Mouse (Mus musculus): ENCODE results near the gene Lpp. TPM values are rescaled to one million over a fixed set of nuclear protein-coding genes. Genes with fewer than 3 reads are reported as not detected.
"Not testable (repeated sequence)": the region's sequence is repeated elsewhere in the genome, so short reads cannot be mapped to it uniquely, and the experiment has no call there.

Lpp gene
- total RNA-seq, 4 experiments from 2014 or later = 8.3 to 12.0 (median 10.4) TPM

- no peak for DNase-seq (ENCODE audit: low spot score in 2 of 2)
Measured at GRCm38 (mm10) chr16:24964311-24964710, 571.0 kb downstream of the Lpp start.

GRCm38 (mm10) chr16:24965091-24965490 is 571.8 kb downstream of the Lpp start:
- no peak for DNase-seq (ENCODE audit: low spot score in 2 of 2)

GRCm38 (mm10) chr16:24966460-24966859 is 573.2 kb downstream of the Lpp start:
- no peak for DNase-seq (ENCODE audit: low spot score in 2 of 2)

- DNase-seq (ENCODE audit: low spot score in 2 of 2) = no peak
Measured at GRCm38 (mm10) chr16:24973009-24973631, 579.8 kb downstream of the Lpp start.

DNA sequence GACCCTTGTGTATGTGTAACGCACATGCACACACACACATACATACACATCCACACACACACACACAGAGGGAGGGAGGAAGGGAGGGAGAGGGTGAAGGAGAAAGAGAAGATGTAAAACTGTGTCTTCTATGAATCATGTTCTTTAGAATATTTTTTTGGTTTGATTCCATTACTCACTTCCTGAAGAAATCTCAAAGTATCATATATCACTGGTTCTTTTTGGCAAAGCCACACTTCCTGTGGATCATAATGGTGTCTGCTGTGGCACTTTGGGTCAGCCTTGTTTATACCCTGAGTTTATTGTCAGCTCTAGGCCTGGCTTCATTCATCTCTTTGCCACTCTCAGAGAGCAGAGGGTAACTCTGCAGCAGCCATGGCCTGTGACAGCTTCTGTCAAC is 584.5 kb downstream of the Lpp start:
- DNase-seq (ENCODE audit: low spot score in 2 of 2) = no peak

DNA sequence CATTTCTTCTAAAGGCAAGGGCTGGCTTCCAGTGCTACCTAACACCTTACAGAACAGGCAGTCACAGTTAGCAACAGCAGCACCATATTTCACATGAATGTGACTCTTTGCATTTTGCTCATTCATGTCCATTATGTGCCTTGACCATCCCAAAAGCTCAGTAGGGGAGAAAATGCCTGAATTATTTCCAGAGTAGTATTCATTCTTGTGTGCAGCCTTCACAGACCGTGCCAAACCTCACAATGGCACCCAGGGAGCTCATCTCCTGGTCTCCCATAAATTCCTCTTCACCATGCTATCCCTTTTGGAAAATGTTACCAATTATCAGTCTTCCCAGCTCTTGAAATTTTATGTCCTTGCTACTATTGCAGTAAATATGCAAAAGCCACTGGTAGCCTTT is 584.9 kb downstream of the Lpp start:
- no peak for DNase-seq (ENCODE audit: low spot score in 2 of 2)

DNA sequence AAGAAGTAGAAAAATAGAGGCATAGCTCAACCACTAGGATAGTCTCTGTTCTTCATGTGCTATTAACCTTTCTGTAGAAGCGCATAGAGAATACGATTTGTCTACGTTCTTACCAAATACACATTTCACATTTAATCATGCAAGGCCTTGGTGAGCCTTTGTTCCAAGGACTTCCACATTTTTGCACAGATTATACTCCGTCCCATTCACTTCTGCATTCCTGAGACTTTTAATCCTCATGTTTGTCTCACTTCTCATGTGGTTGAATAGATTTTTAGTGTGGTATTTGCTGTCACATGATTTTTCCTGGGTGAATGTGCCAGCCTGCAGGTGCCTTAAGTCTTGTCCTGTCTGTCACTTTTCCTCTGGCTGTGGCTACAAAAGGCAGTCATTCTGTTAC is 586.1 kb downstream of the Lpp start:
- DNase-seq (ENCODE audit: low spot score in 2 of 2) = no peak

GRCm38 (mm10) chr16:24982828-24983227 is 589.5 kb downstream of the Lpp start:
- no peak for DNase-seq (ENCODE audit: low spot score in 2 of 2)

GRCm38 (mm10) chr16:24990331-24990730 is 597.0 kb downstream of the Lpp start:
- no peak for DNase-seq (ENCODE audit: low spot score in 2 of 2)

GRCm38 (mm10) chr16:24991059-24991541 is 597.8 kb downstream of the Lpp start:
- DNase-seq (ENCODE audit: low spot score in 2 of 2) = peak in 1 of 2 experiments; percentile 30

DNA sequence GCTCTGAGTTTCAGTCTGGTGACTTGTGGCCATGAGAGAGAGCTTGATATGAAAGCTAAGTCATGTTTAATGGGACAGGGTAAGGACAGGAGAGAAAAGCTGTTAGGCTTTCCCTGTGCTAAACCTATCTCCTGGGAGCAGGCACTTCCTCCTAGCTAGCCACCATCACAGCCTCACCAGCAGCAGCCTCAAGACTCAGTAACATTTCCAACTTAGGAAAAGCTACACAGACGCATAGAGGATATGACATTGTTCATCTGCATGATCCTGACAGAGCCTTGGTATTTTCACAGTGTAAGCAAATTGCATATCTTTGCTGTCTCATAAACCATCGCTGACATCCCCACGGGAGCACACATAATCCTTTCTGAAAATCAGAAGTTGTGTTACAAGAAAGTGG is 598.7 kb downstream of the Lpp start:
- DNase-seq (ENCODE audit: low spot score in 2 of 2) = no peak

DNA sequence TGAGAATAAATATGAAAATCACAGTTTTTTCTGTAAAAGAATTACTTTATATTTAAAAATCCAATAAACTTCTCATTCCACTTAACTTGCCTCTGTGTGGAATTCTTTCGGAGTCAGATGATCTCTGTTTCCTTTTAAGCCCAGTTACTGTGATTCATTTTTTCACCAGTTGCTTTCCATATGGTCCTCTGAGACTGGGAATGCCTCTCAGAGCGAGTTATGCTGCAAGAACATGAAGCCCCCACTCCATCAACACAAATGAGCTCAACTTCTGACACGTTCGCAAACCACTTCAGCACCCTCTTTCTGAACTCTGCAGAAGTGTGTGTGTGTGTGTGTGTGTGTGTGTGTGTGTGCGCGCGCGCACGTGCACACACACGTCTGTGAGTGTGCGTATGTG is 599.2 kb downstream of the Lpp start:
- DNase-seq (ENCODE audit: low spot score in 2 of 2) = no peak

- DNase-seq (ENCODE audit: low spot score in 2 of 2) = no peak
Measured at GRCm38 (mm10) chr16:25010980-25011877, 617.9 kb downstream of the Lpp start.

DNA sequence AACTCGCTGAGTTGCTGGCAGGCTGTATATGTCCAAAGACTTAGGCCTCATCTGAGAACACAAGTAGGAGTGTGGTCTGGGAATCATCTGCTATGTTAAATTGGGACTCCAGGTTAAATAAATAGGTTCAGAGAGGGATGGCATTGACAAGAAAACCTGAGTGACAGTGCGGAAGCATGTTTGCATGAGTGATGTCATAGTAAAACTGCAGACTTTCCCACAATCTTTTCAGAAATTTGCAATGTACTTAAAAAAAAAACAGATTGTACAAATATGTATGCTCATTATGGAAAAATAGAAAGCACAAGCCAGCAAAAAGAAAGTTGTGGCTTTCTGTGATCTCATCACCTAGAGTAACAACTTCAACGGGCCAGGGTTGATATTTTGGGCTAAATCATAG is 619.6 kb downstream of the Lpp start:
- DNase-seq (ENCODE audit: low spot score in 2 of 2) = no peak

- peak; percentile 84 to 87 for DNase-seq (ENCODE audit: low spot score in 2 of 2)
Measured at GRCm38 (mm10) chr16:25016261-25016836, 623.0 kb downstream of the Lpp start.

- no peak for DNase-seq (ENCODE audit: low spot score in 2 of 2)
Measured at GRCm38 (mm10) chr16:25017046-25017445, 623.7 kb downstream of the Lpp start.

- not testable (repeated sequence) for DNase-seq (ENCODE audit: low spot score in 2 of 2)
Measured at GRCm38 (mm10) chr16:25021743-25022359, 628.5 kb downstream of the Lpp start.

GRCm38 (mm10) chr16:25024591-25024990 is 631.3 kb downstream of the Lpp start:
- DNase-seq (ENCODE audit: low spot score in 2 of 2) = no peak

DNA sequence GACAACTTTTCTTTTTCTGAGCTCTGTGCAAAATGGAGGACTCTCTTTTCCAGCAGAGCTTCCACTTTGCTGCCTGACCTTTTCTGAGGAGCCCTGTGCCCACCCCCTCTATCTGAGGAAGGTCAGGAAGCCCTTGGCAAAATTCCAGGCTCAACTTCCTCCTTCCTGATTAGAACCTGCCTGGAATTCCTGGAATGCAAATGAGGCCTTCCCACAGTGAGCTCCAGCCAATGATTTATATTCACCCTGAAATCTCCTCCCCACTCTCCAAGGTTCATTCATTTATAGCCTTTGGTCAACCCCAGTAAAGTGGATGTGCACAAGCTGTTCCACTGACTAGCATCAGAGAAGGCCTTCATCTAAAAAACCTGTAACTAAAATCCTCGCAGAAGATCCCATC is 632.9 kb downstream of the Lpp start:
- DNase-seq (ENCODE audit: low spot score in 2 of 2) = no peak

DNA sequence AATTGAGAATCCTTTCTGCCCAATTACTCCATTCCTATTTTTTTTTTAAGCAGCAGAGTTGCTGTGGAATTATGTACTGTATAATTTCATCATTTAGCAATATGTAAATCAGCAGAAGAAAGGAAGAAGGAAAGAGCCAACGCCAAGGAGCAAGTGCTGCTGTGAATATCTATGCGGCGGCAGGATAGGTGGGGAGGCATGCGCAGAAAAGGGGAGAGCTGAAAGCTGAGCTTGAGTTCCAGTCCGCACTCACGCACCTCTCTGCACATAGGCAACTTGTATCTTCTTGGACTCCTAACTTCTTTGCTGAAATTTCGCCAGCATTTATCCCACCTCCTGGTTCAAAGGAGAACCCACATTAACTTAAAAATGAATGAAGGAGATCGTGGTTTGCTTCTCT is 636.2 kb downstream of the Lpp start:
- DNase-seq (ENCODE audit: low spot score in 2 of 2) = no peak

DNA sequence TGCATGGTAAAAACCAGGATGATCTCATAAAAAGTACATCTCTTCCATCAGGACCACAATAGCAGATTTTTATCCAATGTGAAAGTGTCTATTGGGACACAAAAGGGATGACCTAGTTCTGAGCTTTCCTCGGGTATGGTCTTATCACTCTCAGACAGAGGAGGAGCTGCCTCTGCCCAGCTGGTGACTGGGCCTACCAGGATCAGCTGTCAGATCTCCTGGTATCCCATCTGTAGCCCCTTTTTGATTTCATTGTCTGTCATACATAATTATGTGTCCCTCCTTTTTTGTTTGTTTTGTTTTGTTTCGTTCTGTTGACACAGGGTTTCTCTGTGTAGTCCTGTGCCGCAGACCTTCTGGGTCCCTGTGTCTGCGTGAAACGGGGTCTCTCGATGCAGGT is 644.1 kb downstream of the Lpp start:
- no peak for DNase-seq (ENCODE audit: low spot score in 2 of 2)

DNA sequence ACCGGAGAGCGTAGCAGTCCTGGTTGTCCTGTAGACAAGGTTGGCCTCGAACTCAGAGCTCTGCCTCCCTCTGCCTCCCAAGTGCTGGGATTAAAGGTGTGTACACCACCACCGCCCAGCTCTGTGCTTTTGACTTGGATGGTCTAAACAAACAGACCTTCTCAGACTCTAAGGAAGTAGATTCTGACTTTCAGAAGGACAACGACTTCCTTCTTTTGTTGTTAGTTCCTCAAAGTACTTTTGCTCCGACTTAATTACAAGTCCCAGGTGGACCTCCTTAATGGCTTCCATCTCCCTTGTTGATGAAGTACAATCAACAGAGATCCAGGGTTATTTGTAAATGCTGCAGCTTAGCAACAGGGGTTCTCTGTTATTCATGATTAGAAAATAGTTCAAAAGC is 645.2 kb downstream of the Lpp start:
- no peak for DNase-seq (ENCODE audit: low spot score in 2 of 2)
